Mouse (Mus musculus): ENCODE measurements around the gene Gmpr. TPM values are rescaled to one million over a fixed set of nuclear protein-coding genes. Genes with fewer than 3 reads are reported as not detected.

Gene Gmpr
- polyA plus RNA-seq, 1 experiment from 2014 or later, result 24.9 TPM

DNA sequence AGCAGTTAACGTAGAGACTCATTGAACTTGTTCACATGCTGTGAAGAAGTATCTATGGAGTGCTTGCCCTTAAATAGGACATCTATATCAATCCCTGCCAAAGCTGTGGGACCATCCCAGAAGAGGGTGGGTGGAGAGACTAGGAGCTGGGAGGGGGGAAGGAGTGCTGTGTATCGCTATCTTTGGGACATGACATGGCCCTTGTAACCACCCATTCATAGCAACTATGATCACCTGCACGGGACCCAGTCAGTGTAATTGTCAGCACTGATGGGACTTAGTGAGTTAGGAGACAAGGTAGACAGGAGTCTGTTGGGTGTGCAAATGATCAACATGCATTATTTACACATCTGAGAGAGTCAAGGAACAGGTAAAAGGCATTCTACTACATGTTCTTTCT lies 52.0 kb downstream of the Gmpr start:
- H3K27me3 ChIP-seq (replicated peaks), result no peaks in the 10 kb centered on the region
- no peaks in the 10 kb centered on the region for H3K36me3 ChIP-seq
- WGBS, result 88% methylated on average over 3 of the region's 3 CpGs
- H3K4me2 ChIP-seq (replicated peaks), result no peak overlapping the region
- no peak overlapping the region for H3K9ac ChIP-seq
- H3K9me3 ChIP-seq, result no peaks in the 10 kb centered on the region
- H3K4me1 ChIP-seq, result no peaks in the 10 kb centered on the region; the same call in 1 of the 2 replicates
- no peak overlapping the region for H3K4me3 ChIP-seq
- H3K27ac ChIP-seq, result no peak overlapping the region
- no peak for ATAC-seq (ENCODE audit: low FRiP score, low read depth)

DNA sequence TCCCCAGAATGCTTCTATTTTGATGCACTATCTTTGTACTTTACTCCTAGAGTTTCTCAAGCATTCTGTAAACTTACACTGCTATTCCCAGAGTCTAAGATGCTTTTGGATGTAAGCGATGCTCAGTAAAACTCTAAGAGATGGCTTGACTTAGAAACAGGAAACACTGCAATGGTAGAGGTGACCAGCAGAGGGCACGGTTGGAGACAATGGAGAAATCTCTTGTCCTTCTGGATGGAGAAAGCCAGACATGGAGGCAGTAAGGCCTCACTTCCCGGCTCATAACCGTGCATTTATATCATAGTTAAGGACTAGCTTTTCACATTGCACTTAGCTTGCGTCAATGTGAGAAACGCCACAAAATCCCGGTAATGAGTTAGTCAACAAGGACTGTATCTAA lies 53.3 kb downstream of the Gmpr start:
- Histone ChIP-seq H3K4me1 (no peaks in the 10 kb centered on the region; the same call in 1 of the 2 replicates), H3K4me2 (replicated peaks) (no peak overlapping the region), H3K4me3 (no peak overlapping the region), H3K27ac (no peak overlapping the region), H3K9ac (no peak overlapping the region), H3K27me3 (replicated peaks) (no peaks in the 10 kb centered on the region), H3K9me3 (no peaks in the 10 kb centered on the region), H3K36me3 (no peaks in the 10 kb centered on the region)
- WGBS, result 78% methylated on average over 7 of the region's 7 CpGs
- no peak for ATAC-seq (ENCODE audit: low FRiP score, low read depth)

DNA sequence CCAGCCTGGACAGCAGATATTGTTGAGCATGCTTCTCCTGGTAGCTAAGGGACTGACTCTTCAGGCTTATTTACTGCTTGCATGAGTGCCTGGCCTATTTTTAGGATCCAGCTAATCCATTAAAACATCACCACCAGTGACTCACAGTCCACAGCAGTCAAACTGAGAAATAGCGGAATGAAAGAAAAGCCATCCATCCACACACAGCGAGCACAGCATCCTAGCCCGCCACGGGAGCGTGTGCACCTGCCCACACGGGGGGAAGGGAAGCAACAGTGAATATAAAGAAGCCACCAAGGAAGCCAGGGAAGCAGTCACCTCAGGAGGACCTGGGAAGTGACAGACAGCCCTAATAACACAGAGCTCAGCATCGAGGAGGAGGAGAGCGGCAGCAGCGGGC lies 54.8 kb downstream of the Gmpr start:
- Histone ChIP-seq H3K27me3 (replicated peaks) (no peaks in the 10 kb centered on the region), H3K4me3 (no peak overlapping the region), H3K36me3 (peaks cover 4% of the 10 kb centered on the region; the same call in 1 of the 2 replicates), H3K4me2 (replicated peaks) (no peak overlapping the region), H3K9ac (no peak overlapping the region), H3K27ac (no peak overlapping the region), H3K9me3 (no peaks in the 10 kb centered on the region), H3K4me1 (no peaks in the 10 kb centered on the region; the same call in 1 of the 2 replicates)
- 77% methylated on average over 9 of the region's 9 CpGs for WGBS
- ATAC-seq (ENCODE audit: low FRiP score, low read depth), result no peak

DNA sequence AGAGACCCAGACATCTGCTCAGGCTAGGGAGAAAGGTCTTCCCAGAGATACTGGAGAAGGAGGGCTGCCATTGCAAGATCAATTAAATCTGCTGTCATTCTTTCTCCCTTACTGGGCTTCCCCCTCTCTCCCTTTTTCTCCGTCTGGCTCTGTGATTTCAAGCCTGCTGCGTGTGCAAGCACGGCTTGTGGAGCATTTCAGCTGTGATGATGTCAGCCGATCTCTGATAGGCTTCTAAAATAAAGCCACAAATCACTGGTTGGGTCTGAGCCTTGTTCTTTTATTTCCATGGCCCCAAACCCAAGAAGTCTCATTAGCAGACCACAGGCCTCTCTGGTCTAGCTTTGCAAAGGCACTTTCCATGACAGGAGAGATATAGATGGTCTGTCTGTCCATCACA lies 57.7 kb downstream of the Gmpr start:
- H3K4me2 ChIP-seq (replicated peaks), result no peak overlapping the region
- no peak for ATAC-seq (ENCODE audit: low FRiP score, low read depth)
- H3K27ac ChIP-seq, result no peak overlapping the region
- no peak overlapping the region for H3K4me3 ChIP-seq
- peaks cover 7% of the 10 kb centered on the region; the same call in 1 of the 2 replicates for H3K36me3 ChIP-seq
- WGBS, result 74% methylated on average over 4 of the region's 4 CpGs
- H3K9ac ChIP-seq, result no peak overlapping the region
- no peaks in the 10 kb centered on the region for H3K27me3 ChIP-seq (replicated peaks)
- no peaks in the 10 kb centered on the region for H3K4me1 ChIP-seq
- no peaks in the 10 kb centered on the region for H3K9me3 ChIP-seq

DNA sequence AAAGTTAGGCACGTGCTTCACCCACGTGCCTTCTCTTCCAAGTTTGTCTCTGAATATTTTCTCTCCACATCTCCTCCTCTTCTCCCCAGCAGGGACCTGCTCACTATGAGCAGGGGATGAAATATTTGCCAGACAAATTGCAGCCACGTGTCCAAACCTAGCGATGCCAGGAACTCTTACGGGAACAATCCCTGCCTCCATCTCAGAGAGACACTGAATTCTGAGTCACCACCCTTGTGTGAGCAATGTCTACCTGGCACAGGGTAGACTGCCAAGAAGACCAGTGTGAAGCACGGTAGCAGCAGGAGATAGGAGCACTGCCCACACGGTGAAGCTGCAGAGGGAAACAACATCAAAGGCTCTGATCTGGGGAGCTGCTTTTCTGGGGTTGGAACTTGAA lies 62.7 kb downstream of the Gmpr start:
- 76% methylated on average over 7 of the region's 7 CpGs for WGBS
- Histone ChIP-seq H3K4me2 (replicated peaks) (no peak overlapping the region), H3K4me1 (peaks cover under 1% of the 10 kb centered on the region; the same call in 1 of the 2 replicates), H3K27ac (no peak overlapping the region), H3K9me3 (no peaks in the 10 kb centered on the region), H3K9ac (no peak overlapping the region), H3K27me3 (replicated peaks) (no peaks in the 10 kb centered on the region), H3K4me3 (no peak overlapping the region), H3K36me3 (peaks cover 7% of the 10 kb centered on the region; the same call in 1 of the 2 replicates)
- ATAC-seq (ENCODE audit: low FRiP score, low read depth), result no peak

DNA sequence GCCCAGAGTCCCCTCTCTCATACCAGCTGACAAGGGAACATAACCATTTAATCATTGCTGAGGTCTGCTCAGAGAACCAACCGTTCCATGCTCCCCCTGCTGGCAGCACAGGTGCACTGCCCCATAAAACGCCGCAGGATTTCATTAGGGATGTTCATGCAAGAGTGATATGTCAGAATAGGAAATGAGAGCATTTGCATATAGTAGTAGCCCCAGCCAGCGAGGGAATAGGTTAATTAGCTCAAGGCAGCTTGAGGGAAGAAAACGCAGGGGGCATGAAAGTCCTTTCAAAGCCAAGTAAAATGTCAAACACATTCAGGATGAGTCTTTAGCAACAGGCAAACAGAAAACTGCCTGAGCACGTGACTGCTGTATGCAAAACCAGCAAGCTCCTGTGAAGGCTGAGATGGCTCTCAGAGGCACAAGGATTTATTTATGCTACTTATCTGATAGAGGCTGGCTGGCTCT lies 64.6 kb downstream of the Gmpr start:
- no peak overlapping the region for H3K4me3 ChIP-seq
- ATAC-seq (ENCODE audit: low FRiP score, low read depth), result peak; percentile 58
- H3K9ac ChIP-seq, result no peak overlapping the region
- H3K9me3 ChIP-seq, result no peaks in the 10 kb centered on the region
- H3K27me3 ChIP-seq (replicated peaks), result no peaks in the 10 kb centered on the region
- H3K4me2 ChIP-seq (replicated peaks), result no peak overlapping the region
- H3K36me3 ChIP-seq, result peaks cover 4% of the 10 kb centered on the region; the same call in 1 of the 2 replicates
- H3K4me1 ChIP-seq, result peaks cover 7% of the 10 kb centered on the region
- WGBS, result 1% methylated on average over 6 of the region's 6 CpGs
- no peak overlapping the region for H3K27ac ChIP-seq

DNA sequence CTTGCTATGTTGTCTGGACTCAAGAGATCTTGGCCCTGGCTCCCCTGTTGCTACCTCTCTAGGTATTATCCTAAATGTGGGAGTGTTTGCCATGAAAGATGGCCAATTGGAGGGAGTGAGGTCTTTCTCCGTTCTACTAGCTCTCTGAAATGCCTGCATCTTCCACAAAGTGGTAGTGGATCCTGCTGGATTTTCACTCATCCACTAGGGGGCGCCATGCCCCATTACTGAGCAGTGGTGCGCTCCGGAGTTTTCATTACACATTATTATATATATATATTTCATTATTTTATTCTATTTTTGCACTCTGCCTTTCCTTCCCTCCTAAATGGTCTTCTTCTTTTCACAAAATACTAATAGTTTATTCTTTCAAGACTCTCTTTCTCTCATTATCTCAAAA lies 65.5 kb downstream of the Gmpr start:
- Histone ChIP-seq H3K9ac (no peak overlapping the region), H3K36me3 (no peaks in the 10 kb centered on the region), H3K4me2 (replicated peaks) (no peak overlapping the region), H3K9me3 (no peaks in the 10 kb centered on the region), H3K4me1 (peaks cover 13% of the 10 kb centered on the region), H3K27me3 (replicated peaks) (no peaks in the 10 kb centered on the region), H3K27ac (no peak overlapping the region), H3K4me3 (no peak overlapping the region)
- no peak for ATAC-seq (ENCODE audit: low FRiP score, low read depth)
- WGBS, result 29% methylated on average over 4 of the region's 4 CpGs

DNA sequence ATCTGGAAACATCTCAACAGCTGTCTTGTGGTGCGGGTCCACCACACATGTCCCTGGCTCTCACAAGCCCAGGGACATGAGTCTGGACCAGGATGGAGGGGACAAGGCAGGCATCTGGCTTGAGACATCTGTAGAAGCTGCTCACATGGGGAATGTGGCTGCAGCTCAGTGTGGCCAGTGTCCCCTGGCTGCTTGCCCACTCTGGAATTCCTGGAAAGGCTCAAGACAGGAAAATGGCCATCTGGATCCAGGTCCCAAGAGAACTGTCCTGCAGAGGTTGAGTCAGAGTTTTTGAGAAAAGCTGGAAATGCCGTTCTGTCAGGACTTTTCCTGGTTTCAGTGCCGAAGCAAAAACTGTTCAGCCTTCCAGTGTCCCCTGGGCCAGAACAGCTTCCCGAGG lies 68.9 kb downstream of the Gmpr start:
- Histone ChIP-seq H3K27ac (no peak overlapping the region), H3K4me2 (replicated peaks) (no peak overlapping the region), H3K4me1 (peaks cover 14% of the 10 kb centered on the region), H3K9me3 (no peaks in the 10 kb centered on the region), H3K9ac (no peak overlapping the region), H3K27me3 (replicated peaks) (no peaks in the 10 kb centered on the region), H3K36me3 (no peaks in the 10 kb centered on the region), H3K4me3 (no peak overlapping the region)
- ATAC-seq (ENCODE audit: low FRiP score, low read depth), result no peak
- WGBS, result 77% methylated on average over 4 of the region's 4 CpGs

DNA sequence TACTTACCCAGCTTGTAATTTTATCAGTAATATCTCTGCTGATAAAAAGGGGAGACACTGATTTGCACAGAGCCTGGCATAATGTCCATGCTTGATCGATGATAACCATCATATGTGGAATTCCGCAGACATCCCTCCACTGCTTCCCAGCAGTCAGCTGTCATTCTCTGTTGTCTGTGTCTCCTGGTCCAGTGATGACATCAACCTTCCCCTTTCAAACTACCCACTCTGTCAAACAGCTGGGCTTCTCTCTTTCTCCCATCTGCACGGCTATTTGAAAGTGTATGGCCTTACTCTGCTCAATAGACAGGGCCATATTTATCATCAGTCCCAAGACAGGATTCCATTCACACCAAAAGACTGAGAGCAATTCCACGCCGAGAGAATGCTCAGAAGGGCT lies 70.1 kb downstream of the Gmpr start:
- ATAC-seq (ENCODE audit: low FRiP score, low read depth), result no peak
- WGBS, result 26% methylated on average over 5 of the region's 5 CpGs
- H3K4me1 ChIP-seq, result peaks cover 19% of the 10 kb centered on the region
- H3K9ac ChIP-seq, result no peak overlapping the region
- H3K4me2 ChIP-seq (replicated peaks), result no peak overlapping the region
- H3K36me3 ChIP-seq, result no peaks in the 10 kb centered on the region
- H3K9me3 ChIP-seq, result no peaks in the 10 kb centered on the region
- no peak overlapping the region for H3K4me3 ChIP-seq
- no peak overlapping the region for H3K27ac ChIP-seq
- H3K27me3 ChIP-seq (replicated peaks), result no peaks in the 10 kb centered on the region

DNA sequence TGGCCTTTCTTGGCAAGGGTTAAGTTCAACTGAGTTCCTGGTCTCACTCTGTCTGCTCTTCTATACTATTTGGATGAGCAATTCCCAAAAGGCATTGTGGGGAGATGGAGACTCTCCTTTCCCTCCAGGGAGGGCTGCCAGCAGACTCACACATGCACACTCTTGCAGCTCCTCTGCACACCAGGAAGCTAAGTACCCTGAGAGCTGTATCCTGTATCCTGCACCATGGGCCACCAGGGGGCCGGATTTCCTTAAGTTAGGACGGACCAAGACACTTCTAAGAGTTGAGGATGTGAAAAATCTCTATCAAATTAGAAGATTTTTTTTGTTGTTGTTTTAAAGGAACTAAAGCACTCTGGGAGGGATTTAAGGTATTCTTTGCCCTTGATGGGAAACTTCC lies 70.5 kb downstream of the Gmpr start:
- Histone ChIP-seq H3K9me3 (no peaks in the 10 kb centered on the region), H3K4me1 (peaks cover 20% of the 10 kb centered on the region), H3K36me3 (no peaks in the 10 kb centered on the region), H3K4me2 (replicated peaks) (no peak overlapping the region), H3K4me3 (no peak overlapping the region), H3K27me3 (replicated peaks) (no peaks in the 10 kb centered on the region), H3K9ac (no peak overlapping the region), H3K27ac (no peak overlapping the region)
- WGBS, result 44% methylated on average over 2 of the region's 2 CpGs
- ATAC-seq (ENCODE audit: low FRiP score, low read depth), result no peak

DNA sequence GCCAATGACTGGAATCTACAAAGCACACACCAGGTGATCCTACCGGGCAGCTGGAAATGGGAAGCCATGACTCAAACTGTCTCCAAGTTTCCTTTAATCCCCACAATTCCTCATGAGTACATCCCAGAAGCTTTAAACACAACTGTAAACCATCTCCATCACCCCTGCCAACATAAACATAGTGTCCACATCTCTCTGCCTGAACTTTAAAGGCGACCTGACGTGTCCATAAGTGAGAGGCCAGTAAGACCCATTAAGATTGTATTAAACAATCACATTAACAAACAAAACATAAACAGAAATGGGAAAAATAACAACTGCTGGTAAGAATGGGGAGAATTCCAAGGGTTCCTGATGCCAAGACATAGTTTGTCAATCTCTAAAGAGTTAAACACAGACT lies 72.5 kb downstream of the Gmpr start:
- WGBS, result 81% methylated on average over 3 of the region's 3 CpGs
- no peak overlapping the region for H3K9ac ChIP-seq
- H3K9me3 ChIP-seq, result 0 out of 2 replicates have a peak, but pooled peaks cover 3% of the 10 kb centered on the region
- no peak overlapping the region for H3K4me2 ChIP-seq (replicated peaks)
- H3K36me3 ChIP-seq, result no peaks in the 10 kb centered on the region
- peaks cover 20% of the 10 kb centered on the region for H3K4me1 ChIP-seq
- H3K27ac ChIP-seq, result no peak overlapping the region
- no peak overlapping the region for H3K4me3 ChIP-seq
- no peaks in the 10 kb centered on the region for H3K27me3 ChIP-seq (replicated peaks)
- no peak for ATAC-seq (ENCODE audit: low FRiP score, low read depth)

DNA sequence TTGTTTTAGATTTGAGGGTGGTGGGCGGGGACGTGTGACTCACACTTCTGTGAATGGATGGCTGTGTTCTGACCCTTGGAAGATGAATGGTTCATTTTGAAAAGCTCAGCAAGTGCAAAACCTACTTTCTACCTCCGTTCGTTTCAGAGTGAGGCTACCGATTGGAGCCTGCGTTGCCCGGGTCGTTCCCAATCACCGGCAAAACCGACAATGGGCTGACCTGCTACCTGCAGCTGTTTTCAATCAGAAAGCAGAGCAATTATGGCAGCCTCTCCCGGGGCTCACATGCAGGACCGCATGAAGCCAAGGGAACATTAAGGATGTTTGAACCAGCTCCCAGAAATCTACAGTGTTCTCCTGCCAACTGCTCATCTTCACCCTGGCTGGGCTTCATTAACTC lies 75.0 kb downstream of the Gmpr start:
- no peak overlapping the region for H3K27ac ChIP-seq
- H3K36me3 ChIP-seq, result no peaks in the 10 kb centered on the region
- no peak for ATAC-seq (ENCODE audit: low FRiP score, low read depth)
- no peak overlapping the region for H3K4me3 ChIP-seq
- no peak overlapping the region for H3K9ac ChIP-seq
- H3K4me1 ChIP-seq, result peaks cover 12% of the 10 kb centered on the region
- no peak overlapping the region for H3K4me2 ChIP-seq (replicated peaks)
- WGBS, result 61% methylated on average over 12 of the region's 12 CpGs
- H3K9me3 ChIP-seq, result 0 out of 2 replicates have a peak, but pooled peaks cover 3% of the 10 kb centered on the region
- no peaks in the 10 kb centered on the region for H3K27me3 ChIP-seq (replicated peaks)

DNA sequence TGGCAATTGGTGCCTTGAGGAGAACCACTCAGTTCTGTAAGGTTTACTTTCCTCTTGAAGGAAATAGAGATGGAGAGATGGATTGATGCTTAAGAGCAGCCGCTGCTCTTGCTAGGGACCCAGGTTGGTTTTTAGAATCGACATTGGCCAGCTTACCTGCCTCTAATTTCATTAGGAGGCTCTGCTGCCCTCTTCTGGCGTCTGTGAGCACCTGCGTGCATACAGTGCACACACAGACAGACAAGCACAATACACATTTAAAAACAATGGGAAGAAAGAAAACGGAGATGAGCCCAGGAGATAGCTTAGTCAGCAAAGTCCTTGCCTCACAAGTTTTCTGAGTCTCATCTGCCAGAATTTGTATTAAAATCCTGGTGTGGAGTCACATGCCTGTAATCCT lies 75.8 kb downstream of the Gmpr start:
- Histone ChIP-seq H3K9ac (no peak overlapping the region), H3K27ac (no peak overlapping the region), H3K4me3 (no peak overlapping the region), H3K36me3 (no peaks in the 10 kb centered on the region), H3K9me3 (0 out of 2 replicates have a peak, but pooled peaks cover 3% of the 10 kb centered on the region), H3K4me1 (0 out of 2 replicates have a peak, but pooled peaks cover 7% of the 10 kb centered on the region), H3K27me3 (replicated peaks) (no peaks in the 10 kb centered on the region), H3K4me2 (replicated peaks) (no peak overlapping the region)
- ATAC-seq (ENCODE audit: low FRiP score, low read depth), result no peak
- 87% methylated on average over 5 of the region's 5 CpGs for WGBS
